Mouse (Mus musculus): ENCODE data around the gene Il12rb2.

- TF ChIP-seq MAX (IDR thresholded peaks at IDR 0.05) (no peak), MYOG (IDR thresholded peaks at IDR 0.05; ENCODE audit: control insufficient read depth, extremely low read depth, insufficient read length) (no peak), FOSL1 (IDR thresholded peaks at IDR 0.05; ENCODE audit: insufficient read depth, low read length, poor library complexity, severe bottlenecking) (no peak), CTCF (IDR thresholded peaks at IDR 0.05; ENCODE audit: control insufficient read depth, insufficient read depth, insufficient read length) (no peak), USF1 (IDR thresholded peaks at IDR 0.05; ENCODE audit: low read depth) (no peak), CEBPB (IDR thresholded peaks at IDR 0.05; ENCODE audit: low read depth) (no peak)
Observed at GRCm38 (mm10) chr6:67269459-67269858, 106.5 kb downstream of the Il12rb2 start.
